Mouse (Mus musculus) liver, embryonic 18 days (tissue): ENCODE data around the gene Trub1. TPM values are rescaled to one million over a fixed set of nuclear protein-coding genes. Genes with fewer than 3 reads are reported as not detected.

Experiments
- polyA plus RNA-seq: library from polyadenylated mRNA; depleted of rRNA; stranded (reverse); fragments of >200 nt; gene quantifications from 2 replicates; pipeline ENCODE4 v1.2.3, GENCODE M21; 2012; rRNA removed

Gene Trub1
- 7.3 and 8.7 TPM in 2 replicates for polyA plus RNA-seq

DNA sequence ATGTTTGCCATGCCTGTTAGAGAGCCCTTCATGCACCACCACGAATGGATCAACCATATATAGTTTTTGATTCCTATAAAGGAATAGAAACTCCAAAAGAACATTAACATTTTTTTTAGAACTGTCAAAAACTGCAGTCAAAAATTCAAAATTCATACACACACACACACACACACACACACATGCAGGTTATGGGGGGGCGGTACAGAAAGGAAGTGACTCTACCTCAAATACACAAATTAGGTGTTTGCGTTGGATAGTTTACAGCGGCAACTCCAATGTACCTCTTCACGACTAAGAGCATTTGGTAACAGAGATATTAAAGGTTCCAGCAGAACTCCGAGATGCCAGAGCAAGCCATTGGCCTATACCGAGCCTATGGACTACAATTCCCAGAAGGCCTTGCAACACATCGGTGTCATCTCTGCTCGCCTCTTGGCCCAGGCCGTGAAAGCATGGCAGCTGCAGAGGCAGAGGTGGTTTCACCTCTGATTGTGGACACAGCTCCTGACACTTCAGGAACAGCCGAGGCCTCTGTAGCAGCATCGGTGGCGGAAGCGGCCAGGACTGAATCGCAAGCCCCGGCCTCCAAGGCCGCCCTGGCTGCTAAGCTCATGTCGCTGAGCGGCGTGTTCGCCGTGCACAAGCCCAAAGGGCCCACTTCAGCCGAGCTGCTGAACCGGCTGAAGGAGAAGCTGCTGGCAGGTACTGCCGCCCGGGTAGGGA is at the start of gene Trub1:
Trub1 (plus strand) TSS at position 421 of the 726 bp plus-strand sequence.

Other genes starting within 250 kb of the Trub1 start
- 8.5 and 9.3 TPM in 2 replicates for gene Ablim1, start 138.0 kb upstream of the Trub1 start, polyA plus RNA-seq
- gene Fam160b1, start 92.2 kb upstream of the Trub1 start, polyA plus RNA-seq = 8.8 and 11.1 TPM in 2 replicates
- gene Atrnl1, start 158.1 kb downstream of the Trub1 start, polyA plus RNA-seq = 2.0 TPM in 2 replicates